Mouse (Mus musculus): ENCODE results near the gene 4930583I09Rik.

Gene 4930583I09Rik

GRCm38 (mm10) chr17:64835928-64836327, at the start of gene 4930583I09Rik:
Gene 4930583I09Rik, minus strand, starts transcription at chr17:64836071.
- no peak for DNase-seq (ENCODE audit: low spot score in 2 of 2)

GRCm38 (mm10) chr17:64876111-64876510, 40.2 kb upstream of the 4930583I09Rik start:
- no peak for DNase-seq (ENCODE audit: low spot score in 2 of 2)

- peak in 1 of 2 experiments; percentile 34 for DNase-seq (ENCODE audit: low spot score in 2 of 2)
Measured at GRCm38 (mm10) chr17:64873651-64874072, 37.8 kb upstream of the 4930583I09Rik start.

- DNase-seq (ENCODE audit: low spot score in 2 of 2): no peak
Measured at GRCm38 (mm10) chr17:64863817-64864216, 27.9 kb upstream of the 4930583I09Rik start.

- DNase-seq (ENCODE audit: low spot score in 2 of 2): no peak
Measured at GRCm38 (mm10) chr17:64860963-64861362, 25.1 kb upstream of the 4930583I09Rik start.

GRCm38 (mm10) chr17:64858848-64859247, 23.0 kb upstream of the 4930583I09Rik start:
- no peak for DNase-seq (ENCODE audit: low spot score in 2 of 2)

- no peak for DNase-seq (ENCODE audit: low spot score in 2 of 2)
Measured at GRCm38 (mm10) chr17:64848031-64848430, 12.2 kb upstream of the 4930583I09Rik start.

- DNase-seq (ENCODE audit: low spot score in 2 of 2): no peak
Measured at GRCm38 (mm10) chr17:64846654-64847053, 10.8 kb upstream of the 4930583I09Rik start.

- no peak for DNase-seq (ENCODE audit: low spot score in 2 of 2)
Measured at GRCm38 (mm10) chr17:64836892-64837291, 1.0 kb upstream of the 4930583I09Rik start.

- no peak for DNase-seq (ENCODE audit: low spot score in 2 of 2)
Measured at GRCm38 (mm10) chr17:64836352-64836751, 481 bp upstream of the 4930583I09Rik start.

GRCm38 (mm10) chr17:64833906-64834490, 1.9 kb downstream of the 4930583I09Rik start:
- DNase-seq (ENCODE audit: low spot score in 2 of 2): no peak

- DNase-seq (ENCODE audit: low spot score in 2 of 2): no peak
Measured at GRCm38 (mm10) chr17:64833071-64833470, 2.8 kb downstream of the 4930583I09Rik start.

- DNase-seq (ENCODE audit: low spot score in 2 of 2): no peak
Measured at GRCm38 (mm10) chr17:64827482-64827881, 8.4 kb downstream of the 4930583I09Rik start.

- DNase-seq (ENCODE audit: low spot score in 2 of 2): no peak
Measured at GRCm38 (mm10) chr17:64826843-64827242, 9.0 kb downstream of the 4930583I09Rik start.

- DNase-seq (ENCODE audit: low spot score in 2 of 2): no peak
Measured at GRCm38 (mm10) chr17:64822561-64822960, 13.3 kb downstream of the 4930583I09Rik start.

- DNase-seq (ENCODE audit: low spot score in 2 of 2): no peak
Measured at GRCm38 (mm10) chr17:64820841-64821593, 14.9 kb downstream of the 4930583I09Rik start.

- no peak for DNase-seq (ENCODE audit: low spot score in 2 of 2)
Measured at GRCm38 (mm10) chr17:64816298-64816697, 19.6 kb downstream of the 4930583I09Rik start.

GRCm38 (mm10) chr17:64815806-64816205, 20.1 kb downstream of the 4930583I09Rik start:
- DNase-seq (ENCODE audit: low spot score in 2 of 2): no peak

GRCm38 (mm10) chr17:64813568-64813967, 22.3 kb downstream of the 4930583I09Rik start:
- DNase-seq (ENCODE audit: low spot score in 2 of 2): no peak

- DNase-seq (ENCODE audit: low spot score in 2 of 2): no peak
Measured at GRCm38 (mm10) chr17:64806035-64806589, 29.8 kb downstream of the 4930583I09Rik start.

GRCm38 (mm10) chr17:64804375-64805124, 31.3 kb downstream of the 4930583I09Rik start:
- no peak for DNase-seq (ENCODE audit: low spot score in 2 of 2)

- DNase-seq (ENCODE audit: low spot score in 2 of 2): no peak
Measured at GRCm38 (mm10) chr17:64802956-64803275, 33.0 kb downstream of the 4930583I09Rik start.

Data from natural killer cell, adult 2 months (primary cell).